Mouse (Mus musculus) thymus, postnatal 10 days (tissue): ENCODE results near the gene Ttc24.

Source experiments
- DNase-seq, 2 experiments: peaks; one replicate each; pipeline ENCODE4 v3.0.0; 2021; ENCODE audit warnings: low spot score in 2 of 2

The Ttc24 gene

DNA sequence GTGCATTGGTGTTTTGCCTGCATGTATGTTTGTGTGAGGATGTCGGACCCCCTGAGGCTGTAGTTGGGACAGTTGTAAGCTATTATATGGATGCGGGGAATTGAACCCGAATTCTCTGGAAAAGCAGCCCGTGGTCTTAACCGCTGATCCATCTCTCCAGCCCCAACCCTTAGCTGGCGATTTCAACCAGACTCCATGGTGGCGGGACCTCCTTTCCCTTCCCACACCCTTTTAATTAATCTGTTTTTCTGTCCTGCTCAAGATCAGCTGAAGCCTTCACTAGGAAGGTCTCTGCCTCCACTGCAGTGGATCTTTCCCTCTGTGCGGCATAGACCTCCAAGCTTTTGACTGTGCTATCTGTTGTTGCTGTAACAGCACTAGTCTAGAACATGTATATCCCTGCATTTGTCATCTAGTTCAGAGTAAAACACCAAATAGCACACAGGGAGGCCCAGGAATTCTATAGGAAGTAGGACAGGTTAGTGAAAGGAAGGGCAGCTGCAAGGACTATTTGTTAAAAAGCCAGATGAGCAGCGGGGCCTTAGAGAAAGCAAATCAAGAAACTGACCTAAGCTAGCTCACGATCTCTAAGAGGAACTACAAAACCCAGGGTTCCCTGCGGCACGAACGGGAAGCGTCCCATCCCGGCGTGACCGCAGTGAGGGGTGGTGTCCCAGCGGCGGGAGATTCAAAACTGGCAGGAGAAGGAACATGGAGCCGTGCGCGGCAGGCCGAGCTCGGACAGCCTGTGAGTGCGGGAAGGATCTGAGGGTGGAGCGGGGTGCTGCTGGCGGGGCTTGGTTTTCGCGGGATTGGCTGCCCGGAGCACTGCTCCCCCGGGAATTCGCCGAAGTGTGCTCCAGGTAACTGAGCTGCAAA is 3.5 kb upstream of the Ttc24 start, which contains the start of gene Iqgap3:
Iqgap3 (plus strand) TSS at position 627 of the 879 bp plus-strand sequence.
- peak; percentile 67 to 78 for DNase-seq

DNA sequence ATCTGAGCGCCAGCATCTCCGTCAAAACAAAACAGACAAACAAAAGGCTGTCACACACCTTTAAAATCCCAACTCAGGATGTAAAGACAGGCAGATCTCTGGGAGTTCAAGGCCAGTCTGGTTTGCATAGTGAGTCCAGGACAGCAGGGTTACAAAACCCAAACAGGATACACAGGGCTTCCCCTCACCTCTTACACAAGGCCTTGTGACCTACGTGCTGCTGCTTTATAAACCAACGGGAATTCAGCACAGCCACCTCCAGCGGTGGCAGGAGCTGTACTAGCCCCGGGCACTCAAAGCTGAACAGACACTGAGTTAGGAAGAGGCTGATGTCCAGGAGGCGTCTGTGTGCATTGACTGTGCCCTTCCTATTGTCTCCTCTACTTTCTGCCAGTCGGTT is 663 bp downstream of the Ttc24 start:
- DNase-seq: no peak

DNA sequence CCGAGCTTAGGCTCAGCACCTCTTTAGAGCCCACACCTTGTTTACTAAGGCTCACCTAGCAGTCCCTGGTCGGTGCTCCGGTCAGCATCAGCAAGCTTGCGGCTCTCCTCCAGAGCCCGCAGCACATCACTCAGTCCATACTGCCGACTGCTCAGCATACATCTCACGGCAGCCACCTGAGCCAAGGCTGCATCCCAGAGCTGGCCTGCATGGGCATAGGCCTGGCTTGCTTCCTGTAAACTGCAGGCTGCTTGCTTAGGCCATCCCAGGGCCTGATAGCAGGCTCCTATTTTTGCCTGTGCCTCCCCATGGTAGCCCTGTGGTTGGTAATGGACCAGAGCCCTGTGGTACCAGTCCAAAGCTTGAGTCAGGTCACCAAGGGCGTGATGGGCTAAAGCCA is 3.3 kb downstream of the Ttc24 start:
- DNase-seq: no peak

DNA sequence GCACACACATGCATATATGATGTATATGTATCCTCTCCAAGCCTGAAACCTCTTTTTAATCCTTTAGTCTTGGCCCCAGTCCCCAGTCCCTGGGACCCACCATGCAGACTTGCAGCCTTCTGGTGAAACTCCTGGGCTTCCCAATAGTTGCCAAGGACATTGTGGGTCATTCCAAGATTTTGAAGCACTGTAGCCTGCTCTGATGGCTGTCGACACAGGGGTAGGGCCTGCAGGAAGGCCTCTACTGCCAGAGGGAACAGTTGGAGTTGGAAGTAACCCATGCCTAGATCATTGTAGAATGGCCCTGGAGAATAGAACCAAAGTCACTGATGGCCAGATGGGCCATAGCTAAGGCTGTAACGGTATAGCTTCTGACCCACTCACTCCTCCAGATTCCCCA is 3.8 kb downstream of the Ttc24 start:
- no peak for DNase-seq

DNA sequence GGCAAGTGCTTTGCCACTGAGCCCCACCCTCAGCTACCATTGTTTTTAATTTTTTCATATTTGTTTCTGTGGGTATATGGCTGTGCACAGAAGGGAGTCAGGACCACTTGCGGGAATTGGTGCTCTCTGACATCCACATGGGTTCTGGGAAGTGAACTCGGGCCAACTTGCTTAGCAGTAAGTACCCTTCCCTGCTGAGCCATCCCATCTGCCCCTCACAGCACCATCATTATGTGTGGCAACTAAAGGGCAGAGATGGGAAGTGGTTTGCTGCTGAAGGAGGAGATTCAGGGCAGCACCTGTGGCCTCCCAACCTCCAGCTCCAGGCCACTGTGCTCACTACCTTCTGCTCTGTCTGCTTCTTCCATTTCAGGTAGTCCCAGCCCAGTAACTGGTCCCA is 4.5 kb downstream of the Ttc24 start:
- DNase-seq: no peak

DNA sequence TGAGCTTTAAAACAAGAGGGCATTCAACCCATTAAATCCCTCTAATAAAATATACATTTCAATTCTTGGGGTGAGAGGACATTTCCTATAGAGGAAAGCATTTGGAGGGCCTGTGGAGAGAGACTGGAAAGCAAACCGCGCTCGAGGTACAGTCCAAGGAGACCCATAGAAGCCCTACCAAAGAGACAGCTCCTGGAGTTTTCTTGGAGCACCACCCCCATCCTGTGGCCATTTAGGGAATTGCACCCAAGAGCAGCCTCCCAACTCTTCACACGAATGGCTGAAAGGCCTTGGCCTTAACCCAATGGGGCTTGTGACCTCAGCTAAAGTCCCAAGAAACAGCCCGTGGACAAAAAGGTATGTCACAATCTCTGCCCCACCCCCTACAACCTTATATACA is 6.3 kb downstream of the Ttc24 start:
- DNase-seq: peak; percentile 67 to 82

DNA sequence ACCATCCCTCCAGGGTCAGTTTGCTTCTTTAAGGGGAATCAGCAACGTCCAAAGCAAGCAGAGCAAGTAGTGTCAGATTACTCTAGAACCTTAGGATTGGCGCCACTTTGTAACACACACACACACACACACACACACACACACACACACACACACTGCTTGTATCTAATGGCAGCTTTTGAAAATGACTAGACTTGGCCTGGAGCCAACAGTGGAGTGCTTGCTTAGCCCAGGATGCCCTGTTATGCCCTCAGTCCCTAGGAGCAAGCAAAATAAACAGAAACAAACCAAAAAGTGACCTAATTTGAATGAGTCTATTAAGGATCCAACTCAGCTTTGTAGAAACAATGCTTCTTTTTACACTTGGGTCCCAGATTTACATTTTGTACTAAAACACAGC is 9.7 kb downstream of the Ttc24 start:
- DNase-seq: no peak

DNA sequence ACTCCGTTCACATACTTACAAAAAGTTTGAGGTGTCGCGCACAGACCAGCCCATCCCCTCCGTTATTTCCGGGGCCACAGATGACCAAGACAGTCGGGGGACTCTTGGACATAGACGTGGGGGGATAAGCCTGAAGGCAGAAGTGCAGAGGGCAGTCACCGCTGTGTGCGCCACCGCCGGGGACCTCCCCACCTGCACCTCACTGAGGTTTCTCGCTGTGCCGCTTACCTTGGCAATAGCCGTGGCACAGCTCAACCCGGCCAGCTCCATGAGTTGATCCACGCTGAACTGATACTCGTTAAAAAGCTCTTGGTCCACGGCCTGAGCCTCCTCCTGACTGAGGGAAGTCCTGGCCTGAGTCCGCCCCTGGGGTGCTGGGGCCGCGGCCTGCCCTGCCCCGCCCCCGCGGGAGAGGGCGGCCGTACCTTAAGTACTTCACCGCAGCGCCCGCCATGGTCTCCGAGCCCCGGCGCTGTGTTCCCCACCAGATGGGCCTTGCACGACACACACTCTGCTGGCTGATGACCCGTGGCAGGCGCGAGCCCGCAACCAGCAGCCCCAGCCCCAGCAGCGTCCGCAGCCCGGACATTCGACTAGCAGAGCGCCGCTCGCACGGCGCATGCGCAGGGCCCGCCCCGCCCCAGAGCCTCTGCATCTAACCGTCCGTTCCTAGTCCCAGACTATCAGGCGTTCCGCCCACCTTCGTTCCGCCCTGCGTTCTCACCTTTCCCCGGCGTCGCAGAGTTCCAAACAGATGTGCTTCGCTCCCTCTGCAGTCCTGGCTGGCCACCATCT is 20.0 kb downstream of the Ttc24 start, which contains the start of gene Naxe:
Naxe (minus strand) TSS at position 594 of the 795 bp plus-strand sequence.
- DNase-seq: peak; percentile 61 to 77

DNA sequence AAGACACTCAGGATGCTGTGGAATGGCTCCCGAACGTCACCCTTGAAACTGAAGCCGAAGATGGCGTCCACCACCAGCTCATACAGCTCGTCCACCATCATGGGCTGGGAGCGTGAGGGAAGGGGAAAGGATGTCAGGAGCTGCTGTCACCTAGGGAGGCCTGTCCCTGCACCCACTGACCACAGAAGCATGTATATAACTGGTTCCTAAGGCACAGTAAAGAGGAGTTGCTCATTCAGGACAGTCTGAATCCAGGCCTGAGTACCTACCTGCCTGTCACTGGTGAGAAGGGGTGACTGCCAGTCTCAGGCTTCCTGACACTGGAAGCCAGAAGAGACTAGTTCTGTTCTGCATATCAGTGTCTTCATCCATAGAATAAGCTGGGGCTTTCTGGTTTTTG is 21.1 kb downstream of the Ttc24 start:
- no peak for DNase-seq

DNA sequence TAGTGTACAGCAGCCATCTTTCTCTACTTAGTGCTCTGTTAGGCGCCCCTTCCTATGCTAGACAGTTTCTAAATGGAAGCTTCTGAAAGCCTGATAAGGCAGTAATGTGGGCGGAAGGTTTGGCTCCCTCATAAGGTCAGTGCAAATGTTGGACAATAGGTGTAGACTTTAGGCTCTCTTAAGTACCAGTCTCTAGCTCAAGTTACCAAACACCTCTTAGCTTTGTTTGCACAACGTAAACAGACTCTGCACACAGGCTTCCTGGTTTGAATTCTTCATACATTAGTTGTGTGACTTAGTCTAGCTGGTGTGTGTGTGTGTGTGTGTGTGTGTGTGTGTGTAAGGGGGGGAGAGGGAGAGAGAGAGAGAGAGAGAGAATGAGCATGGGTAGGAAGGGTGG is 28.6 kb downstream of the Ttc24 start:
- DNase-seq: no peak

DNA sequence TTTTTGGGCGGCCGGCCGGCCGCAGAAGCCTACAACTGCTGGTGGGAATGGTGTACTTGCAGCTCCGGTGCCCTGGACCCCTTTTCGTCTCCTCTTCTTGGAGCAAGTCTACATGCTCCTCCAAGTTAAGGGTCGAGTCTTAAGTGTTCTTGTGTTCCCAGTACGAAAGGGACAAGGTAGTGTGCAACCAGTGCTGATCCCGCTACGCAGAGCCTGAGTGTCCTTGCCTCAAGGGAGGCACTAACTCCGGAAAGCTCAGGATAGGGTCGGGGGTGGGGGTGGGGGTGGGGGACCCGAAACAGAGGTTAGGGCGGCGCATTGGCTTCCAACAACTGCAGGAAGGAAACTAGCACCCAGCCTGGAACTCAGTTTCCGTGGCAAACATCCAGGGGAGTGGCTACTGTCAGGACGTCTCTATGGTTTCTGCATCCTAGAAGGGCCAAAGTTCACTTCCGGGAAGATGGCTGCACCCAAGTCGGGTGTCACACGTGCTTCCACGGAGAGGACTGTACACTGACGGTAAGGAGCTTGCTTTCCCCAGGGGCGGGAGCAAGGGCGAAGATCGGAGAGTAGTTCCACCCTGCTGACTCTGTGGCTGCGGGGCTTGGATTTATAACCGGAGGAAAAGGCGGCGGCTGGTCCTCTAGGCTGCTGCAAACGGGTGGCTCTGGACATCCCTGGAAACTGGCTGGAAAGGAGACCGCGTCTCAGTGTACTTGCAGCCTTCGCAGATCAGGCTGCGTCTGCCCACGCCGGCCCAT is 35.3 kb downstream of the Ttc24 start, which contains the start of gene Gpatch4:
Gpatch4 (plus strand) TSS at position 448 of the 761 bp plus-strand sequence.
- peak; percentile 68 to 94 for DNase-seq

DNA sequence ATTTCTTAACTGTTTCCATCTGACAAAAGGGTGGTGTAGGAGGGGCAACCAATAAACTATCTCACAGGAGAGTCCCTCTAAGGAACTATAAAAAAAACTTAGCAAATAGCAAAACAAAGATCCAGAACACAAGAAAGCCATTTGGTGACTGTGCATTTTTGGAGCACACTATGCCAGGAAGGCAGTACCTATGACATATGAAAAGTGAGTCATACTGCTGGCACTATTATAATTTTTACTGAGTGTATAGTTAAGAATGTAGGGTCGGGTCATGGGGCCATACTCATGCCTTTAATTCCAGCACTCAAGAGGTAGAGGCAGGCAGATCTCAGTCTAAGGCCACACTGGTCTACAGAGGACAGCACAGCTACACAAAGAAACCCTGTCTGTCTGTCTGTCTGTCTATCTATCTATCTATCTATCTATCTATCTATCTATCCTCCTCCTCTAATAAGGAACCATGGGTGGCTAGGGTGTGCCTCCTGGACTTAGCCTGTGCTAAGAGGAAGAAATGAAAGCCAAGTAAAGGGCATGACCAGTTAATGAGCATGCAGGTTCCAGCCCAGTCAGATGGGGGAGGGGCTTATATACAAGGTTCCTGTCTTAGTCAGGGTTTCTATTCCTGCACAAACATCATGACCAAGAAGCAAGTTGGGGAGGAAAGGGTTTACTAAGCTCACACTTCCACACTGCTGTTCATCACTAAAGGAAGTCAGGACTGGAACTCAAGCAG is 42.4 kb downstream of the Ttc24 start:
- DNase-seq: no peak

DNA sequence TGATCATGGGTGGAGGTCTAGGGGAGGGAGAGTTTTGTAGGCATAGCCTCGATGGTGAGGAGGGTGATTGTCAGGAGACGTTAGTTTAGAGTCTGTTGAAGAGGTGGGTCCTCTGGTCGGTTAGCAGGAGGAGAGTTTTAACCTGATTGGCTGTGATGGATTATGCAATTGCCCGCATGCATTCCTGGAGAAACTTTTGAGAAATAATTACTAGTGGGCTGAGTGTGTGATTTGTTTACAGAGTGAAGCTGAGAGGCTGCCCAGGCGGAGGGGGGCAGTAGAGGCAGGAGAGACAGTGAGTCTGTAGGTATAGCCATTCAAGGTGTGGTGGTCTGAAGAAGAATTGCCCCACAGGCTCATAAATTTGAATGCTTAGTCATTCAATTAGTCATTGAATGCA is 44.6 kb downstream of the Ttc24 start:
- DNase-seq: no peak

DNA sequence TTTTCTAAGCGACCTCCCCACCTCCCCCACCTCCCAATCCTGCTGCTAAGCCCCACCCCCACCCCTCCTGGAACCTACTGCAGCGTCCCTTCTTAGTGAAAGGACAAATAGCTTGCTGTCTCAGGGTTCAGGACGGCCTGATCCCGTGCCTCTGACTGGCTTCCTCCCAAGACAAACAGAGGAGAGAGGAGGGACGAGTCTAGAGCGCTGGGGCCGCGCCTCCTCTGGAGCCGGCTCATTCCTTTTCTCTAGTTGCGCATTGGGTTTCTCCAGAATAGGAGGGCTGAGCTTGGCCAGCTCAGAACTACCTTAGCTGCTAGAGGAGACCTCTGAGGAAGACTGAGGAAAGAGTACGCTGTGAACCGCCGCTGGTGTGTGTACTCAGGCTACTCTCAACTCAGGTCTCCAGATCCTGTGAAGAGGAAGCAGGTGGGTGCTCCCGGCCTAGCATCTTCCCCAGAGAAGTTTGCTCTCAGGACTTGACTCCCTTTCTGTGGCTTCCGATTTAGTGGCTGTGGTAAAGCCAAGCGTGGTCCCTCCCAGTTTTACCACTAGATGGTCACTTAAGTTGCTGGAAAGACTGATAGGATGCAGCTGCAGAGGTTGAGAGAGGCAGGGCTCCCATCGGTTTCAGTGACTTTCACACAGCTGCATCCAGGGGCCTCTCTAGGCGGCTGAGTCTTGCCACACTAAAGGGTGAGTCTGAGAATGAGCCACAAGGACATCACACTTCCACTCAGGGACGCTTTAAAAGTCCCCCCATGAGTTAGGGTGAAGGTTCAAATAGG is 47.3 kb downstream of the Ttc24 start:
- no peak for DNase-seq

DNA sequence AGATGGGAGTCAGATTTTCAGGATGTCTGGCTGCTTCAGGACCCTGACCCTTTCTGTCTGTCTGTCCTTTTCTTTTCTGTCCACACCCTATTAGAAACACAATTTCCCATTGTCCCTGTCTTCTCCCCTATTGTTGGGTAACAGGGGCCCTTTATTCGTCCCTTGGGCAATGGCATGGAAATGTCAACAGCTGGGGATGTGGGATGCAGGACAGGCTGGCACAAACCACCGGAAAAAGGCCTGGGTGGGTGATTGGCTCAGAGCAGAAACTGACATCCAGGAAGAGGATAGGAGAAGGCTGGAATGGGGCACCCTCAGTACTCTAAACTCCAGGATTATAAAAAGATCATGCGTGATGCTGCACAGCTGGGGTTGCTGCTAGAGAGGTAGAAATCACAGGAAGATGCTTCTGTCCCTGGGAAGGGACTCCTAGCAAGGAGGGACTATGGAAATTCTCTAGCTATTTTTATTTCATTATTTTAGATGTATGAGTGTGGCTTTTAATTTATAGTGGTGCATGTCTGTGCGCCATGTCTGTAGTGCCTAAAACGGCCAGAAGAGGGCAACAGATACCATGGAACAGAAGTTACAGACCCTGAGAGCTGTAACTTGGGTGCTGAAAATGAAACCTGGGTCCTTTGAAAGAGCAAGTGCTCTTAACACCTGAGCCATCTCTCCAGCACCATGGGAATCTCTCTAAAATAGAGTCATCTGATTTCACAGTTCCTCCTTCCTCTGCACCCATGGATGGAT is 50.5 kb downstream of the Ttc24 start, which contains the start of gene Hapln2:
Hapln2 (minus strand) TSS at position 150 of the 753 bp plus-strand sequence.
- no peak for DNase-seq

DNA sequence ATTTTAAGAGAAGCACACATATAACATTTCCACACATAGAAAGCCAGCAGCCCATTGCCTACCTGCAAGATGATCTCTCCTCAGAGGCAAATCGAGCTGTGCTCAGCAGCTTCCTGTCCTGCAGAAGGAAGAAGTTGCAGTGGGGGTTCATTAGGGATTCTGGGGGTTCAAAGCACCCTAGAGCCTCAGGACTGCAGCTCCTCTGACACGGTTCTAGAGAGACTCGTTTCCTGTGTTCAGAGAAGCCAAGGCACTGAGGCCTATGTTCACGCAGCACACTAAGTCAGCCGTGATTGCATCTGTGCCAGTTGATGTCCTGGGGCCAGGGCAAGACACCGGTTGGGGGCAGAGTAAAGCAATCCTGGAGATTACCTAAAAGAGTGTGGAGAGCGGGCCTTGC is 51.3 kb downstream of the Ttc24 start:
- no peak for DNase-seq

DNA sequence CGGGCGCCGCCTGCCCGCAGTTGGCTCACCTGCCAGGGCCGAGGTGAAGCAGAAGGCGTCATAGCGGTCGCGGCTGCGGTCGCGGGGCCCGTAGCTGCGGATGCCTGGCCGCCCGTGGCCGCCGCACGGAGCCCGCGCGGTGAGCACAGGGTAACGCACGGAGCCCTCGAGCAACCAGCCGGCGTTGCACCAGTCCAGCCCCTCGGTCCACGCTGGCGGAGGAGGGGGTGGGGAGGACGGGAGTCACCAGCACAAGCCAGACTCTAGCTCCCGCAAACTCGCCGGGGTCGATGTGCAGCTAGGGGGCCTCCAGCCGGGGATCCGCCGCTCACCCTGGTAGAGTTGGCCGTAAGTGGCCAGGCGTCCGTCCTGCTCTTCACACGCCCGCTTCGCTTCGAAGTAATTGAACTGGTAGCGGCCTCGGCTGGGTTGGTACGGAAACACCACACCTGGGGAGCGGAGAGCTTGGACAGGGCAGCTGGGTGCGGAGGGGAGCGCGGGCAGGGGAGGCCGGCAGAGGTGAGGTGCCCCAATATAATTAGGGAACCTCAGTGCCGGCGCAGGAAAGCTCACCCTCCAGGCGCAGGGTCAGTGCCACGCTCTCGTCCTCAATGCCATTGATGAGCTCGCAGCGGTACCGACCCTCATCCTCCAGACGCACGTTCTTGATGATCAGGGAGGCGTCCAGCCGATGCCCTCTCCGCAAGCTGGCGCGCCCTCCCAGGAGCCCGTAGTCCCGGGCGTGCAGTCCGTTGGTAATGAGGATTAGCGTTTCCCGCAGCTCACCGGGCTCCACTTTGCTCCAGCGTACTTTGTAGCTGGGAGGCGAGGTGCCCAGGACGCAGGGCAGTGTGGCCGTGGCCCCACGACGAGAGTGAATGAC is 54.7 kb downstream of the Ttc24 start:
- DNase-seq: no peak

DNA sequence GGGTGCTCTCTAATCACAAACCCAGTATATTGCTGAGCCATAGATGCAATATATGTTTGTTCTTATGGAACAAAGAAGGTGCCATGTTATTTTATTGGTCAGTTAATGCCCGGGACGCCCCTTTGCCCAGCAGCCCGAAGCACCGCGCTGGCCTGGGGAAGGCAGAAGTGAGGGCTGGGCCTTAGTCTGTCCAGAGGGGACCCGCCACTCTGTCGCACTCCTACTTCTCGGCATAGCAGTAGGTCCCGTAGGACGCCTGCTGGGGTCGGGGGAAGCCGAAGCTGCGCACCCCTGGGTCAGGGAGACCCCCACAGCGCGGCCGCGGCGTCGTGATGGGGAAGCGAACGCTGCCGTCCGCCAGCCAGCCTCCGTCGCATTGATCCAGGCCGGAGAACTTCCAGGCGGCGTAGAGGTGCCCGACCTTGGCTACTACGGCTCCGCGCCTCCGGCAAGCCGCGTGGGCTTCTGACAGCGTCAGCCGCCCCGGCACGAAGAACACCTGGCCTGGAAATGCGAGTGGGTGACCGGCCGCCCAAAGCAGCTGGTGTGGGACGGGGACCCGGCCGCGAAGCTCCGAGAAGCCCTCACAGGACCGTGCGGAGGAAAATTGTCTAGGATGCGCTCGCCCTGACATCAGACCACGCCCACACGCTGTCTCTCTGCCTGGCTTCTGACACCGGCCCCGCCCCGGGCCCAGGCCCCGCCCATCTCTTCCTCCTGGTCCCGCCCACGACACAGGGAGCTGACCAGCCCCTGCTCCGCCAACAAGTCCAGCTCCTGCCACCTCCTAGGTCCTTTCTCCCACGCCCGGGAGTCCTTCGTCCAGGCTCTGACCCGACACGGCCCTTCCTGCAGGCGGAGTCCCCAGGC is 55.5 kb downstream of the Ttc24 start:
- DNase-seq: peak; percentile 28 to 51
